26 mouse cellular contexts compared by ENCODE assay signal in genomic region chr10:12858017-12858416, GRCm38 (mm10). TPM values are rescaled to one million over a fixed set of nuclear protein-coding genes. Genes with fewer than 3 reads are reported as not detected.
DNase-seq lines count a peak whose midpoint lies in the region; ATAC-seq and TF ChIP-seq lines count a peak whose summit lies in the region.
"Had no signal": no experiment of that assay in that cellular context is flagged by ENCODE, and none has a peak within 500 bp of the region (broad histone marks: within the 10 kb centered on the region; RNA-seq: fewer than 3 reads in every experiment).

No protein-coding gene starts in this region.

- no peak for TF ChIP-seq EP300 in lung, postnatal 0 days (IDR thresholded peaks at IDR 0.05)

- H3K27ac ChIP-seq in lung, postnatal 0 days (ENCODE audit: low read length) = no peak overlapping the region
- H3K27ac ChIP-seq: embryonic facial prominence, embryonic 13.5 days; forebrain, embryonic 15.5 days; hindbrain, embryonic 10.5 days; intestine, embryonic 15.5 days; left cerebral cortex, adult 2 months; liver, embryonic 15.5 days; lung, embryonic 15.5 days; midbrain, embryonic 15.5 days; neural tube, embryonic 13.5 days had no signal

- no peak overlapping the region for H3K4me3 ChIP-seq in lung, postnatal 0 days (ENCODE audit: low read depth, low read length)
- H3K4me3 ChIP-seq: embryonic facial prominence, embryonic 13.5 days; erythroblast, embryonic 14.5 days; forebrain, embryonic 15.5 days; hindbrain, embryonic 10.5 days; intestine, embryonic 15.5 days; left cerebral cortex, adult 2 months; liver, embryonic 15.5 days; lung, embryonic 15.5 days; midbrain, embryonic 15.5 days; neural tube, embryonic 13.5 days had no signal

- WGBS in lung, postnatal 0 days = 56% methylated on average over 5 of the region's 5 CpGs

- no peak for TF ChIP-seq CTCF in lung, postnatal 0 days (IDR thresholded peaks at IDR 0.05)

- no peak overlapping the region for H3K9ac ChIP-seq in lung, postnatal 0 days (replicated peaks; ENCODE audit: low read depth)
- H3K9ac ChIP-seq: embryonic facial prominence, embryonic 13.5 days; forebrain, embryonic 15.5 days; intestine, embryonic 15.5 days; liver, embryonic 15.5 days; lung, embryonic 15.5 days; midbrain, embryonic 15.5 days; neural tube, embryonic 13.5 days had no signal

- H3K4me1 ChIP-seq in lung, postnatal 0 days (ENCODE audit: insufficient read depth, low read depth, low read length) = no peaks in the 10 kb centered on the region; the same call in 1 of the 2 replicates

- H3K9me3 ChIP-seq in lung, postnatal 0 days (ENCODE audit: low read length) = no peaks in the 10 kb centered on the region
- H3K9me3 ChIP-seq: embryonic facial prominence, embryonic 13.5 days; forebrain, embryonic 15.5 days; hindbrain, embryonic 10.5 days; intestine, embryonic 15.5 days; liver, embryonic 15.5 days; lung, embryonic 15.5 days; midbrain, embryonic 15.5 days; neural tube, embryonic 13.5 days had no signal

- no peaks in the 10 kb centered on the region for H3K27me3 ChIP-seq in lung, postnatal 0 days (replicated peaks; ENCODE audit: insufficient read depth, low read length)
- H3K27me3 ChIP-seq: embryonic facial prominence, embryonic 13.5 days; forebrain, embryonic 15.5 days; intestine, embryonic 15.5 days; liver, embryonic 15.5 days; lung, embryonic 15.5 days; midbrain, embryonic 15.5 days; neural tube, embryonic 13.5 days had no signal

- DNase-seq in adrenal gland, adult 2 months = peak; percentile 36
- no peak for DNase-seq in adrenal gland, adult 18-20 months (ENCODE audit: low spot score in 2 of 2)
- peak; percentile 50 for DNase-seq in lung, postnatal 0 days (ENCODE audit: low spot score)
- DNase-seq in lung, postnatal 10 days = no peak
- DNase-seq in R1 (ENCODE audit: low read depth, low spot score) = peak; percentile 22
- peak; percentile 38 for DNase-seq in telencephalon, adult 2 months (ENCODE audit: low read depth, low spot score)
- no peak for DNase-seq in spleen, postnatal 14 days (ENCODE audit: low spot score in 2 of 2)
- DNase-seq: cerebellum, adult 18-20 months; cerebellum, postnatal 36 days; embryo, embryonic 11 days; heart, postnatal 10 days; kidney, adult 8-10 months; kidney, postnatal 10 days had no signal

- no peaks in the 10 kb centered on the region for H3K36me3 ChIP-seq in lung, postnatal 0 days (ENCODE audit: insufficient read depth, low read length)
- H3K36me3 ChIP-seq: forebrain, embryonic 15.5 days; intestine, embryonic 15.5 days; midbrain, embryonic 15.5 days; neural tube, embryonic 13.5 days had no signal

- no peak for ATAC-seq in lung, postnatal 0 days
- ATAC-seq in erythroid progenitor cell, adult 5-6 weeks (replicated peaks; ENCODE audit: low FRiP score, poor library complexity, severe bottlenecking) = no peak
- ATAC-seq: forebrain, embryonic 15.5 days; hindbrain, embryonic 16.5 days; intestine, embryonic 15.5 days; midbrain, embryonic 15.5 days had no signal

- no peak overlapping the region for H3K4me2 ChIP-seq in lung, postnatal 0 days (replicated peaks; ENCODE audit: low read depth, low read length)
- H3K4me2 ChIP-seq: embryonic facial prominence, embryonic 13.5 days; forebrain, embryonic 15.5 days; heart, embryonic 11.5 days; intestine, embryonic 15.5 days; liver, embryonic 15.5 days; lung, embryonic 15.5 days; midbrain, embryonic 15.5 days; neural tube, embryonic 13.5 days had no signal

RNA-seq across cellular contexts. Expression of gene Utrn, which starts 11.1 kb away (rescaled TPM):
- 10 to 100 TPM; 70.3 to 81.8 TPM for total RNA-seq in adrenal gland, adult 2 months (2021)
- 21.7 and 25.4 TPM in 2 replicates for polyA plus RNA-seq in adrenal gland, adult 2 months (2012; rRNA removed)
- 10 to 100 TPM; 73.1 to 79.5 TPM for total RNA-seq in adrenal gland, adult 18-20 months (2021)
- polyA plus RNA-seq in lung, postnatal 0 days (2015; fragmentation: Nextera tagmentation; extraction: Ambion mirVana) = 88.4 and 107 TPM in 2 replicates
- 8.3 and 23.5 TPM in 2 replicates for total RNA-seq in erythroid progenitor cell, adult 5-6 weeks (2015; ENCODE audit: low replicate concordance)
- total RNA-seq in erythroid progenitor cell, adult 5-6 weeks (2017; ENCODE audit: low replicate concordance) = 6.3 and 11.8 TPM in 2 replicates

Comparison
In these comparisons a context has a peak if more than half of its experiments do, and no peak if none do; other contexts are left out.
1. DNase-seq: peak in adrenal gland, adult 2 months (single experiment), lung, postnatal 0 days (single experiment), R1 (single experiment) and telencephalon, adult 2 months (single experiment); none in adrenal gland, adult 18-20 months (0 of 2), lung, postnatal 10 days (single experiment) and spleen, postnatal 14 days (0 of 2).